Mouse (Mus musculus) skeletal muscle tissue, adult 2 months (tissue): ENCODE measurements around the gene Neto2.

ENCODE experiments used
- DNase-seq: peaks from one replicate; pipeline ENCODE4 v3.0.0-alpha.2; 2012; ENCODE audit warnings: low read depth, low spot score

Gene Neto2

DNA sequence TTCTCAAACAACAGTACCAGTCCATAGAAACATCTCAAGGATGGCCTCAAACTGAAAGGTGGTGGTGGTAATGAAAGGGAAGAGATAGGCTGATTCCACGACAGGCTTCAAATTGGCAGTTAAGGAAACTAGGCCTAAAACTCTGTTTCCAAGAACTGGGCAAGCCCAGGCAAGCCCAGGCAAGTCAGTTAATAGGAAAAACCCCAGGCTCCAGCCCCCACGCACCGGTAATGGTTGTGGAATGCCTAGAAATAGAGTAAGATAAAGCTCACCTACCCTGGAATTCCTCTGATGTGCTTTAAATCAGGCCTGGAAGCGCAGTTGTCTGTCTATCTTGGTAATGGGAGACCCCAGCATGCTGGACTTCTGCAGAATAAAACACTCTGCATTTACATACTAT lies 98.0 kb downstream of the Neto2 start:
- no peak for DNase-seq

- no peak for DNase-seq
Measured at GRCm38 (mm10) chr8:85601741-85602140, 99.0 kb downstream of the Neto2 start.

DNA sequence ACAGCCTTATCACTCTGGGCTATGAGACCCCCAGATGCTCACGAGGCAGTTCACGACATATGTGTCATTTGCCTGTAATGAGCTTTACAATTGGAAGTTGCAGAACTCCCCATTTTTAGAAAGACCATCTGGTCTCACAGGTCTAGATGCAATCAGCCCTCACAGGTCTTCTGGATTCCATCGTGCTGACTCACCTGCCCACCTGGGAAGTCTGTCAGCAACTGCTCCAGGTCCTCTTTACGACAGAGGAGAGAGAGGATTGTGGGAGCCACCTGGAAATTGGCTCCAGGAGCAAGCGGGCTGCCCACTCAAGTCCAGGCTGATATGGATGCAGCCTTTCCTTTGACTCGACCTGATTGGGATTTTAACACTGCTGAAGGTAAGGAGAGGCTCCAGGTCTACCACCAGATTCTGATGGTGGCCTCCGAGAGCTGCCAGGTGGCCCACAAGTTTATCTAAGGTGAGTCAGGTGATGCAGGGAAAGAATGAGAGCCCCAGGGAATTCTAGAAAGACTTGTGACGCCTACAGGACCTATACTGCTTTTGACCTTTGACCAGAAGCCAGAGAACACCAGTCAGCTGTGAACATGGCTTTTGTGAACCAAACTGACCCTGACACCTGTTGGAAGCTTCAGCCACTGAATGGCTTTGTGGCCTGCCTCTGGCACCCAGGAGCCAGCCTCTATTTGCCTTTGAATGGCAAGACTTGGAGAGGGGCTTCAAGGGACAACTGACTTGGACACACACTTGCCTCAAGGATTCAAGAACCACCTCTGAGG lies 103.1 kb downstream of the Neto2 start:
- no peak for DNase-seq

- no peak for DNase-seq
Measured at GRCm38 (mm10) chr8:85595391-85595790, 105.3 kb downstream of the Neto2 start.

DNA sequence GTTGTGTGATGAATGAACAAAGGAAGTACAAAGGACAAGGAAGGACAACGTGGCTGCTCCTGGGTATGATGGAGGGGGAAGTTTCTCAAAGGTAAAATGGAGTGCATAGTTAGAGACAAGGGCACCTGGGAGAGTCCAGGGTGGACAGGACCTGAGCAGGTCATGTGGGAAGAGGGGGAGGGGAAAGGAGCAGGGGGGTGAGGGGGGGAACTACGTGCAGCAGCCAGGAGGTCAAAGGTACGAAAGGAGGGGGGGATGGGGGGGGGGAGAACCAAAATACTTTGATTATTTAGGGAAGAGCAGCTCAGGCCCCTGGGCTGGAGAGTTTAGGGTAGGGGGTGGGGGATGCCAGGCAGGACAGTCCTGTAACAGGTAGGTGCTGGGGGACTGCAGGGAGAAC lies 105.7 kb downstream of the Neto2 start:
- no peak for DNase-seq

GRCm38 (mm10) chr8:85593324-85593723 lies 107.4 kb downstream of the Neto2 start:
- DNase-seq, result no peak

DNA sequence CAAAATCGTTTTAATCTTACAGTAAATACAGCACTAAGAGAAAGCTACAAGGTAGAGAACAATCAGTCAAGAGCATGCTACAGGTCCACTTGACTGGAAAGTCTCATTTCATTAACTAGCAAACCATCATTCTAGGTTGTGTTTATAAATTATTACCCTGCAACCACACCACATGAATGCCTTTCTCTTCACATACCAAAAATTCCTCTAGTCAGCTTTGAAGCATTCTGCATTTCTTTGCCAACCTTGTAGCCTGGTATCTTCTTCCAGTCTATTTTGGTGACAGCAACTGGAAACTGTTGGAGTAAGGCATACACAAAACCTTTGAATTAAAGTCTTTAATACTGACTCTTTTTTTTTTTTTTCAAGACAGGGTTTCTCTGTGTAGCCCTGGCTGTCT lies 109.2 kb downstream of the Neto2 start:
- no peak for DNase-seq

- DNase-seq, result no peak
Measured at GRCm38 (mm10) chr8:85590258-85590657, 110.5 kb downstream of the Neto2 start.

GRCm38 (mm10) chr8:85588596-85588995 lies 112.1 kb downstream of the Neto2 start:
- peak; percentile 44 for DNase-seq
